Mouse (Mus musculus) heart, embryonic 12.5 days (tissue): ENCODE measurements around the gene Bpifb3. TPM values are rescaled to one million over a fixed set of nuclear protein-coding genes. Genes with fewer than 3 reads are reported as not detected.
A peak's percentile ranks its signal among the peaks of the same experiment; 100 is the strongest.

Experiments used
- ATAC-seq: fragments of 200-750 bp; cut with Nextera tagmentation; 2 replicates; pipeline ENCODE4 v1.8.0; 2017; ENCODE audit warnings: moderate TSS enrichment, moderate library complexity; ENCODE audit not compliant: insufficient number of reproducible peaks, low FRiP score
- H3K27ac ChIP-seq: fragments of 300-500 bp; sonication (generic); 2 replicates; pipeline ENCODE4 v1.5.1; 2016; ENCODE audit warnings: mild to moderate bottlenecking, moderate library complexity; ENCODE audit not compliant: poor library complexity, severe bottlenecking
- H3K27me3 ChIP-seq: fragments of 300-500 bp; sonication (generic); replicated peaks from 2 replicates; pipeline ENCODE4 v1.6.1; 2016; ENCODE audit warnings: mild to moderate bottlenecking, moderate library complexity
- H3K36me3 ChIP-seq: fragments of 300-500 bp; sonication (generic); 2 replicates; pipeline ENCODE4 v1.6.1; 2016; ENCODE audit warnings: mild to moderate bottlenecking, moderate library complexity
- H3K4me1 ChIP-seq: fragments of 300-500 bp; sonication (generic); replicated peaks from 2 replicates; pipeline ENCODE4 v1.6.1; 2016; ENCODE audit warnings: mild to moderate bottlenecking
- H3K4me2 ChIP-seq: fragments of 300-500 bp; sonication (generic); 2 replicates; pipeline ENCODE4 v1.6.1; 2016; ENCODE audit warnings: mild to moderate bottlenecking, moderate library complexity
- H3K4me3 ChIP-seq: fragments of 300-500 bp; sonication (generic); 2 replicates; pipeline ENCODE4 v1.5.1; 2016; ENCODE audit warnings: mild to moderate bottlenecking
- H3K9ac ChIP-seq: fragments of 300-500 bp; sonication (generic); 2 replicates; pipeline ENCODE4 v1.6.1; 2016; ENCODE audit warnings: mild to moderate bottlenecking, moderate library complexity
- H3K9me3 ChIP-seq: fragments of 300-500 bp; sonication (generic); replicated peaks from 2 replicates; pipeline ENCODE4 v1.6.1; 2016; ENCODE audit warnings: mild to moderate bottlenecking, moderate library complexity
- WGBS: fragments of 180-500 bp; shearing (Covaris S2); methylation state at CpG from one replicate; pipeline ENCODE4 v1.1.7; 2016; 5-methylcytosine and 5-hydroxymethylcytosine counted together
- polyA plus RNA-seq: library from polyadenylated mRNA; unstranded; fragments of >200 nt; fragmentation: Nextera tagmentation; extraction: Ambion mirVana; gene quantifications from 2 replicates; pipeline ENCODE4 v1.2.1, GENCODE M21; 2016

The Bpifb3 gene
- polyA plus RNA-seq, 1 experiment from 2014 or later = not detected

DNA sequence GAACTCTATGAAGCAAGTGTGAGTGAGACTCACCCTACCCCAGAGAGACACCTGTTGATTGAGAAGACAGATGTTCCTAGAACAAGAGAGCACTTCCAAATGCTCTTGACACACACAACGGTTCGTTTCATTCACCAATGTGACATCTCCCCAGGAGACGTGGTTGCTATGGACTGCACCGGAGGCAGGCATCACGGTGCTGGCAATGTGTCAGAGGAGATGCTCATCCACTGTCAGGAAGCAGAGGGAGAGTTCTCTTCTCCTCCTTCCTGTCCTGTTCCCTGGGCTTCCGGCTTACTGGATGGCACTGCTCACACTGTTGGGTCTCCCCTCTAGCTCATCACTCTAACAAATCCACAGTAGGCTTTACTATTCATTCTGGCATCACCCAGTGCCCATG lies 15.3 kb downstream of the Bpifb3 start:
- H3K4me2 ChIP-seq = no peak overlapping the region
- no peak for ATAC-seq
- 71% methylated on average over 6 of the region's 6 CpGs for WGBS
- H3K27me3 ChIP-seq = 0 out of 2 replicates have a peak, but pooled peaks cover 7% of the 10 kb centered on the region
- H3K27ac ChIP-seq = no peak overlapping the region
- no peaks in the 10 kb centered on the region for H3K4me1 ChIP-seq
- no peaks in the 10 kb centered on the region for H3K9me3 ChIP-seq
- H3K36me3 ChIP-seq = no peaks in the 10 kb centered on the region
- H3K9ac ChIP-seq = no peak overlapping the region
- H3K4me3 ChIP-seq = no peak overlapping the region

DNA sequence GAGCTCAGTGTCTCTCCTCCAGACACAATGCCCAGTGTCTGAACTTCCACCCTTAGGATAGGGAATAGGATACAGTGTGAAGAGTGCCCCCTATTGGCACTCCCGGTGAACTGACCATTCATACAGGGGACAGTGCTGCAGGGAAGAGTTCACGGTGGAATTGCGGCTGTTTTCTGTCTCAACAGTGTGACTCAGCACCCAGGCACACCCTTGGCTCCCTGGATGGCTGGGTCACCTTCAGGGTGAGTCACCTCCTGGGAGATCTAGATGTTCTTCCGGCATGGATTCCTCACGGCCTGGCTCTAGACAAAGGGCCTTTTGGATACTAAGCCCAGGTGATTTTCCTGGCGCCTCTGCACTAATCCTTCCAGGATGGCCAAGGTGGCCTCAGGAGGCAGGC lies 17.3 kb downstream of the Bpifb3 start:
- Histone ChIP-seq H3K27ac (no peak overlapping the region), H3K9me3 (no peaks in the 10 kb centered on the region), H3K4me3 (no peak overlapping the region), H3K27me3 (0 out of 2 replicates have a peak, but pooled peaks cover 7% of the 10 kb centered on the region), H3K4me2 (no peak overlapping the region), H3K4me1 (no peaks in the 10 kb centered on the region), H3K9ac (no peak overlapping the region), H3K36me3 (no peaks in the 10 kb centered on the region)
- no peak for ATAC-seq
- WGBS = 86% methylated on average over 6 of the region's 6 CpGs

DNA sequence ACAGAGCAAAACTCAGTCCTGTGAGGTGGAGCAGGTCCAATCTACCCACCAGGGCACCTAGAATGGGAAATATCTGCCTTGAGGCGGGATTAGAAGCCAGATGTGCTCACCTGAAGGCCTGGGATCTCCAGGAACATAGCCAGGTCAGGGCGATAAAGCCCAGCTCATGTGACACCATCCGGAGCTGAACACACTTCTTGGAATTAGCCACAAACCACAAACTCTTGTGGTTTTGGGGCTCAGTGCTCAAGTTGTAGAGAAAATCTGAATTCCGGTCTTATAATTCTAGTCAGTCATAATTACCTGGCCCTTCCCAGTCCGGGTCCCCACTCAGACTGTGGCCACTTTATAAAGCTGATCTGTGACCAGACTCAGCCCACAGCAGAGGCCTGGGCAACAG lies 19.8 kb downstream of the Bpifb3 start, which contains the start of gene Bpifb4:
TSS of gene Bpifb4 (plus strand) at position 370 of the 400 bp plus-strand sequence.
- Histone ChIP-seq H3K4me3 (no peak within 1 kb of the TSS), H3K9ac (no peak within 1 kb of the TSS), H3K4me2 (no peak within 1 kb of the TSS), H3K4me1 (no peaks in the 10 kb centered on the region), H3K27ac (no peak within 1 kb of the TSS), H3K9me3 (no peaks in the 10 kb centered on the region), H3K36me3 (no peaks in the 10 kb centered on the region), H3K27me3 (0 out of 2 replicates have a peak, but pooled peaks cover 4% of the 10 kb centered on the region)
- WGBS = 76% methylated on average over 5 of the region's 5 CpGs
- no peak for ATAC-seq

DNA sequence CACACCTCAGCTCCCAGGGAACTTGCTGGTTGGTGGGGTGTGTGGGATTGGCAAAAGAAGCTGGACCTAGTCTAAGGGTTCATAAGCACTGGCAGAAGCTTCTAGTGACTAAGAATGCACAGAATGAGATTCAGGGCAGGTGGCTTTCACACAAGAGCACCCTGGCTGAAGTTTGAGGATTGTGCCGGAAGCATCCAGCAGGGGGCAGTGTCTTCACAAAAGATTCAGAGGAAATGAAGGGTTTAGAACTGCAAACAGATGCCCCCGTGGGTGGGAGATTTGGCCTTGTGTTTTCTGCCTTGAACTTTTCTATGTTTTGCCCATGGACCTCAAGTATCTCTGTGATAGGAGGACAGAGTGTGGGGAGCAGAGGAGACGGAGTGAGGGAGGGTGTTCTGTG lies 25.5 kb downstream of the Bpifb3 start:
- H3K27ac ChIP-seq = no peak overlapping the region

DNA sequence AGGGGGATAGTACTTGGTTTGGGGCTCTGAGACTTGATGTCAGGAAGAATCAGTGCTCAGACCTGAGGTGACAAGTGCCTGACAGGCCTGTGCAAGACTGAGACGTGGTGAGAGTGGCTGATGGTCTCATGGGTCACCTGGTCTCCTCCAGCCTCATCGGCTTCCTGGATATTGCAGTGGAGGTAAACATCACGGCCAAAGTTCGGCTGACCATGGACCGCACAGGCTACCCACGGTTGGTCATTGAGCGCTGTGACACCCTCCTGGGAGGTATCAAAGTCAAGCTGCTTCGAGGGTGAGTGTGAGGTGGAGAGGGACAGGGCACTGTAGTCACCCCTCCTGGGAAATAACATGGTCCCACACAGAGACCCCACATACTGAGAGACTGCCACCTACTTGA lies 26.5 kb downstream of the Bpifb3 start:
- no peak overlapping the region for H3K9ac ChIP-seq
- H3K36me3 ChIP-seq = no peaks in the 10 kb centered on the region
- H3K27ac ChIP-seq = no peak overlapping the region
- H3K4me2 ChIP-seq = no peak overlapping the region
- no peaks in the 10 kb centered on the region for H3K4me1 ChIP-seq
- peaks cover 6% of the 10 kb centered on the region; the same call in 1 of the 2 replicates for H3K27me3 ChIP-seq
- no peak overlapping the region for H3K4me3 ChIP-seq
- ATAC-seq = no peak
- no peaks in the 10 kb centered on the region for H3K9me3 ChIP-seq
- WGBS = 81% methylated on average over 8 of the region's 8 CpGs

More for the DNA sequence above, 25.5 kb downstream of the Bpifb3 start:
- Histone ChIP-seq H3K9ac (no peak overlapping the region), H3K4me3 (no peak overlapping the region), H3K4me1 (no peaks in the 10 kb centered on the region), H3K36me3 (no peaks in the 10 kb centered on the region), H3K27me3 (peaks cover 6% of the 10 kb centered on the region; the same call in 1 of the 2 replicates), H3K4me2 (no peak overlapping the region), H3K9me3 (no peaks in the 10 kb centered on the region)
- no peak for ATAC-seq
- WGBS = 36% methylated on average over 3 of the region's 3 CpGs

DNA sequence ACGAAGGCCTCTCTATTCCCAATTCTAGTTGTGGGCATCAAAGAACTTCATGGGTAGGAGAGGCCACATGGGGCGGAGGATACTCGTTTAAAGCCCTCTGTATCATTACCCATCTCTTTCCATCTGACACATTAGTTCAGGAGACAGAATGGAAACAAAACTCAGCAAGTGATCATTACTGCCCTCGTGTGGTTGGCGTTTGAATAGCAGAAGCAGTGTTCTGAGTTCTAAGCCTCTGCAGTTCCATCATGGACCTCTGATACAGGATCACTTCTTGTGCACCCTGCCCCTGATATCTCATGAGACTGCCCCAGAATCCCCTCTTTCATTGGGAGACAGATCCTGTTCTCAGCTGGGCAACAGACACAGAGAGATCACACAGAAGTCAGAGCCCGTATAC lies 34.9 kb downstream of the Bpifb3 start:
- no peak for ATAC-seq
- no peaks in the 10 kb centered on the region; the same call in none of the 2 replicates for H3K27me3 ChIP-seq
- H3K4me2 ChIP-seq = no peak overlapping the region
- H3K4me1 ChIP-seq = no peaks in the 10 kb centered on the region
- no peak overlapping the region for H3K4me3 ChIP-seq
- no peak overlapping the region for H3K27ac ChIP-seq
- no peaks in the 10 kb centered on the region for H3K9me3 ChIP-seq
- no peak overlapping the region for H3K9ac ChIP-seq
- H3K36me3 ChIP-seq = no peaks in the 10 kb centered on the region
- 26% methylated on average over 6 of the region's 6 CpGs for WGBS

DNA sequence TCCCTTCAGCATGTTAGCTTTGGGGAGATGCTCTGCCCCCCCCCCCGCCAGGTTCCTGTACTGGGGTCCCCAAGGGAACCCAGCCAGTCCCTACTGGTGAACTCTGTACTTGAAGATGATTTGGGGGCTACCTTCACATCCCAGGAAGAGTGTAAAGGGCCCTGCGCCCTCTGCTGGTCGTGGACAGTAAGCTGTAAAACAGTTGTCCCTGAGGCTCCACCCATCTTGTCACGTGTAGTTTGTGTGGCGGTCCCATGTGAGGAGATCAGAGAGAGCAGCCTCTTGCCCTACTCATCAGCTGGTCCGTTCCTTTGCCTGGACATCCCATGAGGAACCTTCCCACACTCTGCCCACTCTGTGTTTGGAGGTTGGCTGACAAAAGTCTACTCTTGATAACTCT lies 35.8 kb downstream of the Bpifb3 start:
- WGBS = 6% methylated on average over 6 of the region's 6 CpGs
- H3K27me3 ChIP-seq = no peaks in the 10 kb centered on the region; the same call in none of the 2 replicates
- no peaks in the 10 kb centered on the region for H3K9me3 ChIP-seq
- H3K4me3 ChIP-seq = no peak overlapping the region
- no peak overlapping the region for H3K27ac ChIP-seq
- peak overlapping the region; percentile 14; the same call in 1 of the 2 replicates for H3K4me2 ChIP-seq
- H3K9ac ChIP-seq = no peak overlapping the region
- no peaks in the 10 kb centered on the region for H3K36me3 ChIP-seq
- H3K4me1 ChIP-seq = no peaks in the 10 kb centered on the region
- no peak for ATAC-seq

DNA sequence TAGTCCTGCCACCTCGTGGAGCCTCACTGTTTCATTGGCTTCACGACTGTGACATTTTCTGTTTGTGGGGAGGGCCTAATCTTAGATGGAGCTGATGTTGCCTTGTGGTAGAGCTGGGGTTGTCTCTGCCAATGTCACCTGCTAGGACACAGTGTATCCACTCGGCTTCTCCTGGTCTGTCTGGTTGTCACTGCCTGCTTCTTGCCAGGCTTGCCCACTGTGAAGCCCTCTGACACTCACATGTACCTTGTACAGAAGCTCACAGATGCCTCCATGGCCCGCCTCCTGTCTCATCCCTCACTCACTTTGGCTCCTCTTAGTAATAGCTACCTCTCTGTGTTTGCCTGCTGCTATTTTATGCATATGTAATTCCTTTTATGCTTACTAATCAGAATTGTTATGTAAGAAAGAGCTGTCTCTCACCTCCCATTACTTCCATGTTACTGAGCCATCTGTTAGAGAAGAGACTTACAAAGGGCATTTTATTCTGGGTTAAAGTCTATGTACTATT lies 44.8 kb downstream of the Bpifb3 start:
- Histone ChIP-seq H3K4me2 (no peak overlapping the region), H3K4me3 (no peak overlapping the region), H3K9ac (no peak overlapping the region), H3K4me1 (no peaks in the 10 kb centered on the region), H3K36me3 (no peaks in the 10 kb centered on the region), H3K27ac (no peak overlapping the region), H3K9me3 (no peaks in the 10 kb centered on the region), H3K27me3 (no peaks in the 10 kb centered on the region)
- WGBS = 50% methylated on average over 4 of the region's 4 CpGs
- ATAC-seq = no peak

DNA sequence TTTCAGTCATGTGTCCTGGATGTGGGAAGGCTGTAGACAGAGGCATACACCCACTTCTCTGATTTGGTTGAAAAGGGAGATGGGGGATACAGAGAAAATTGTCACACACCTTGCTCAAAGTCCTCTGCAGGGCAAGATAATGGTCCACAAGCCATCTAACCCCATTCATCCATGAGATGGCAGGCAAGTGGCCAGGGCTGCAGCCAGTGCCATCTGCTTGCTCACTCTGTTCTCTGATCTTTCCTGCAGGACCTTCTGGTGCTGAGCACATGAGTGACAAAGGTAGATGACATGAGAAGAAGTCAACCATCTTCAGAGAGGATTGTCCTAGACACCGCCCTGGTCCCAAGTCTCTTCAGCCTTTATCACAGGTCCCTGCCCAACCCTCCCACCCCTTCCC lies 45.3 kb downstream of the Bpifb3 start:
- WGBS = 79% methylated on average over 1 of the region's 1 CpGs
- Histone ChIP-seq H3K4me2 (no peak overlapping the region), H3K27me3 (no peaks in the 10 kb centered on the region), H3K4me3 (no peak overlapping the region), H3K36me3 (no peaks in the 10 kb centered on the region), H3K9me3 (no peaks in the 10 kb centered on the region), H3K9ac (no peak overlapping the region), H3K27ac (no peak overlapping the region), H3K4me1 (no peaks in the 10 kb centered on the region)
- ATAC-seq = no peak

DNA sequence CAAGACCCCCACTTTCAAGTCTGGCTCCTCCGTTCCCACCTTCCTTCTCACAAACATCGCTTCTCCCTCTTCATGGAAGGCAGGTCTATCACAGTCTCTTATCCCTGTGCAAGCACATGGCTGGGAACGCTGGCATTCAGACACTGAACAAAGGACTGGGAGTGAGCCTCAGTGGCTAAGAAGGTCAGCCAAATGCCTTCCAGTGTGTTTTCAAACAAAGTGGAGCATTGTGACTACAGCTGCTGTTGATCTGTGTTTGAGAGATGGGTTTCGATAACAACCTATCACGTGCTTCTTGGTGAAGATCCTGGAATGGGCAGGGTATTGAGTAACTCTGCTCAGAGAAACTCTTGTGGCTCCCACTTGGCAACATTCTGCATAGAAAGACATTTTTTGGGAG lies 52.2 kb downstream of the Bpifb3 start:
- WGBS = 71% methylated on average over 5 of the region's 5 CpGs
- Histone ChIP-seq H3K27ac (no peak overlapping the region), H3K4me3 (no peak overlapping the region), H3K27me3 (peaks cover 2% of the 10 kb centered on the region; the same call in 1 of the 2 replicates), H3K4me2 (no peak overlapping the region), H3K9ac (no peak overlapping the region), H3K9me3 (no peaks in the 10 kb centered on the region), H3K36me3 (no peaks in the 10 kb centered on the region), H3K4me1 (no peaks in the 10 kb centered on the region)
- no peak for ATAC-seq

DNA sequence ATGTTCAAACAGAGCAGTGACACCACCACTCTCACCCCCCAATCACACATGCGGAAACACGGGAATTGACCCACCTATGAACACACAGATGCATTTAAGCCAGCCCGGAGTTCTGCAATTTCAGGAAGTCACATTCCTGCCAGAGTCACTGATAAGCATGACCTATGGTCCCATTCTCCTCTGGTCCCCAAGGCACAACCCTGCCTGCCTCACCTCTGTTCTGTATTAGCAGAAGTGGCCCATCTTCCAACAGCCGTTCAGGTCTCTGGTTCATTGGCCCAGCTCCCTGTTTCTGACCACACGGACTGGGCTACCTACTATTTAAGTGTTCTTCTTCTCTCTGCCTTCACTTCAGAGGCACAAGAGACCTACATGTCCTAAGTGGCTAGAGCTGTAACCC lies 56.6 kb downstream of the Bpifb3 start, which contains the start of gene Bpifa6:
TSS of gene Bpifa6 (plus strand) at position 364 of the 400 bp plus-strand sequence.
- H3K4me3 ChIP-seq = no peak within 1 kb of the TSS
- H3K27ac ChIP-seq = no peak within 1 kb of the TSS
- H3K27me3 ChIP-seq = no peaks in the 10 kb centered on the region
- 51% methylated on average over 5 of the region's 5 CpGs for WGBS
- no peak within 1 kb of the TSS for H3K9ac ChIP-seq
- ATAC-seq = no peak
- no peaks in the 10 kb centered on the region for H3K4me1 ChIP-seq
- H3K36me3 ChIP-seq = no peaks in the 10 kb centered on the region
- H3K4me2 ChIP-seq = no peak within 1 kb of the TSS
- H3K9me3 ChIP-seq = no peaks in the 10 kb centered on the region
